Mouse (Mus musculus): ENCODE results near the gene Tnfrsf1b.

Gene Tnfrsf1b

DNA sequence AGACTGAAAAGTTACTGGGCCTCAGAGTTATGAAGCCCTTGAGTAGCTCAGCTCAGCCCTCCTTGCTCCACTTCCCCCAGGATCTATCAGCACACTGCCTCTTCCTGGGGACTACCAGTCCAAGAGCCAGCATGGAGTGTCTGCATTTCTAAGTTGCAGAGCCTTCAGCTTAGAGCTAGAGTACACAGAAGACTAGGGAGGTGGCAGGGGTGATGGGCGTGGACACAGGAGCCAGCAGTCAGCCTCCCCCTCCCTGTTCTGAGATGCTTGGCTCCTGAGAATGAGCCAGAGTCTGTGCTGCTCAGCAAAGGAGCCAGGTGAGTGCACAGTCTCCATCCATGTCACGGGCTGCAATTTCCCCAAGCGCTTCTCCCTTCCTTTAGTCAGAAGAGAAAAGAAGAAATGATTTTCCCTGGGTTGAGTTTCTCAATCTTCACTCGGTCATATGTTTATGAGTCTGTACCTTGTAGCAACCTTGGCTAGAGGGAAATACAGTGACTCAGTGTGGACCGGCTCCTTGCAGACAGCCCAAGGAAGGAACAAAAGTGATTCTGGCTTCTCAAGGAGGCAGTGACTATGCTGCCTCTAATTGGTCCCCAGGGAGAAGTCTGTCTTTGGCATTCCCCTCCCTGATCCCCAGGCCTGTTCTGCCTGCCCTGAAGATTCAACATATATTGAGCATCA, 11.2 kb upstream of the Tnfrsf1b start:
- no peak for DNase-seq (ENCODE audit: low spot score in 2 of 2)

DNA sequence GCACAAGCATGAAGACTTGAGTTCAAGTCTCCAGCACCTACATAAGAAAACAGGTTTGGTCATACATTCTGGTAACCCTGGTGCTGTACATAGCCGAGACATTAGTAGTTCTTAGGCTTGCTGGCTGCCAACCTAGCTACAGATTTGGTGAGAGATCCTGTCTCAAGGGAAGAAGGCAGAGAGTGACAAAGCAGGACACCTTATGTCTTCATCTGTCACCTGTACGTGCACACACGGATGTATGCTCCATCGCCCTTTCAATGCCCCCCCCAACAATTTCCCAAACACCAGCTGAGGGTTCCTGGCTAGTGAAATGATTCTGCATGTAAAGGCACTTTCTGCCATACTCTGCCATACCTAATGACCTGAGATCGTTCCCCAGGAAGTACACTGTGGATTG, 9.5 kb upstream of the Tnfrsf1b start:
- DNase-seq (ENCODE audit: low spot score in 2 of 2) = no peak

DNA sequence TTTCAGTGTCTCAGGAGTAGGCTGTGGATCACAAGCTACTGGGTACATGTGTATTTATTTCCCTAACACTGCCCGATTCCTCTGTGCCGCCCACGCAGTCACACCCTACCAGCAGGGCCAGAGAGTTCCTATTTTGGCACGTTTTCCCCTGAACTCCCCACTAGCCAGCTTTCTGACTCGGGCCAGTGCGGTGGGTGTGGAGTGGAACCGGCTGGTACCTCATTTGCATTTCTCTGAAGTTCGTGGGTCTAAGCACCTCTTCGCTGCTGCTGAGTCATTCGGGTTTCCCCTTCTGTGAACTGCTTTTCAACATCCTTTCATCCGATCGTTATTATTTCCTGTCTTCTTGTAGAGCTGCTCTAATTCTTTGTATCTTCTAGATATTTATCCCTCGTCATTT, 7.7 kb upstream of the Tnfrsf1b start:
- peak in 1 of 2 experiments; percentile 50 for DNase-seq (ENCODE audit: low spot score in 2 of 2)

DNA sequence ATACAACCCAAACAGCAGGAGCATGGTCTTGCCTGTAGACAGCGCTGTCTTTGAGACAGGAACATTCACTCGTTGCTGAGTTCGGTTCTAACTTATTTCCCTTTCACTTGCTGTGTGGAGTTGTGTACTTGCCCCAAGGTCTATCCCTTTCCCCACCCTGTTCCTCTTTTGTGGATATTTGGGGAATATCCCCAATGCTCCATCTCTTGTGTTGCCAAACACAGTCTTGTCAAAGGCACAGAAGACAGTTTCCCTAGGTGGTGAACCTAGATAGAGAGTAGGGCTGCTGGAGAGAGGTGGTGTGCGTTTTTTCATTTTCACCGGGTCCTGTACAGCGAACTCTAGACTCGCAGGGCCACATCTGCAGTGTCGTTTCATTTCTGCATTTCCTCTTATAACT, 5.9 kb upstream of the Tnfrsf1b start:
- no peak for DNase-seq (ENCODE audit: low spot score in 2 of 2)

DNA sequence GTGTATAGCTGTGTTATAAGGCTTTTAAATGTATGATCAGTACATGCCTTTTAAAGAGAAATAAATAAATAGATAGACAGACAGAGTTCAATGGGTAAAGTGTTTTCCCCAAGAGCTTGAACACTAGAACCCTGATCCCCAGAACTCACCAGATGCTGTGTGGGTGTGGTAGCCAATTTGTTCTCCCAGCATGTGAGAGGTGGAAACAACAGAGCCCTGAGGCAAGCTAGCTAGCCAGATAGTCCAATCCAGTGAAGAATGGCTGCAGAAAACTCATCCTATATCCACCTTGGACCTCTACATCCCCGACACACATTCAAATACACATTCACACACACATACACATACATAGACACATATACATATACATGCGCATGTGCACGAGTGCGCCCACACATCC, 4.9 kb upstream of the Tnfrsf1b start:
- no peak for DNase-seq (ENCODE audit: low spot score in 2 of 2)

DNA sequence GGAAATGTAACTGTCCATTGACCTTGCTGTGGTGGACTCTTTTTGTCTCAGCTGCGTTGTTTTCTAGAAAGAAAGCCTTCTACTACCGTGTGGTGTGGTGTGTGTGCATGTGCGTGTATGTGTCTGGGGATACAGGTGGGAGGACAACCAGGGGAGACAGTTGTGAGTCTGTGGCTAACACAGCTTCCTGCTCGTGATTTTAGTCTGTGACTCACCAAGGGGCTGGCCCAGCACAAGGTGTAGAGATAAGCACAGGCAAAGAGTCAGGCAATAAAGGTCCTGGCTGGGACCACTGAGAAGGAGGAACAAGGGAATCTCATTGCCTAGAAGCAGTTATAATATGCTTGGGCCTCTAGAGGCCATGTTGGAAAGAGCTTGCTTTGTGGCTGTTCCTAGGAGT, 3.3 kb upstream of the Tnfrsf1b start:
- DNase-seq (ENCODE audit: low spot score in 2 of 2) = no peak

DNA sequence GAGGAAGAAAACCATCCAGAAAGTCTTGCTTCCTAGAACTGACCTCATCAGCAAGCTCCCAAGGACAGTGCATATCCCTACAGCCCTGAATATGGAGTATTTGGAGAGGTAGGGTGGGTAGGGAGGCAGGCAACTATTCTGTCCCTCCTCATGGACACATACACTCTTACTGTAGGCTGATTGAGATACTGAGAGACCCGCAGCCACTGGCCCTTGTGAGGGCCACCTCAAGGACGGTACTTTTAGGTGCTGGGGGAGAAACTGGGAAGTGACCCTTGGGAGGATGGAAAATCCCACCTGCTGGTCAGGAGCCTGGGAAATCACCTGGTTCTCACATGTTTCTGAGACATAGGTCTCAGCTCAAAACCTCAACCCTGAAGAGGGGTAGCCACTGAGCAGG, 886 bp upstream of the Tnfrsf1b start:
- no peak for DNase-seq (ENCODE audit: low spot score in 2 of 2)

DNA sequence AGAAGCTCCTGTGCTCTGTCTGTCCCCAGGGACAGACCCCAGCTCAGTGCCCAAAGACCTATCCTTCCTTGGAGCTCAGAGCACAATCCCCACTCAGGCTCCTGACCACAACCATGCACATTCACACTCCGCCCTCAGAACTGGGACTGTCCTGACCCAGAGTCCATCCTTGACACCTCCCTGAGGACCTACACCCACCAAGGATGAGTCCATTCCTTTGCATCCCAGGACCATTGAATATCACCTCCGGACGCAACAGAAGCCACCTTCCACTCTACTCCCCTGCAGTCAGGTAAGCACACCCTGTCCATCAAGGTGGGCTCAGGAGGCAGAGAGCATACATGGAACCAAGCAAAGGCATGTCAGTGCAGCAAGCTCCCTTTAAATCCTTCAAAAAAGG, 1.1 kb downstream of the Tnfrsf1b start:
- no peak for DNase-seq (ENCODE audit: low spot score in 2 of 2)

DNA sequence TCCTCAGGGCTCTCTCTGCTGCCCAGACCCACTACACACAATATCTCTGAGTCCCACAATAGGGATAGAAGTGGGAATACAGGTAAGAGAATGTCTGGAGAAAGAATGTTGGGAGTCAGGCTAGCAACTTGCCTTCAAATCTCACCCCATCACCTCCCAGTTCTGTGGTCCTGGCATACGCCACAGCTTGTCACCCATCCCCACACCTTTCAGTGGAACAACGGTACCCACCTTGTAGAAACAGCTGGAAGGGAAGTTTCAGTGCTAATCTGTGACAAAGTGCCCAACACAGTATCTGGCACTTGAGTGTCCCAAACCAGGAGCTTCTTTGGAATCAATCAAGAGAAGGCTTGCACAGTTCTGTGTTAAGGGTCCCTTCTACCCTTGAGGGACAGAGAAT, 2.0 kb downstream of the Tnfrsf1b start:
- no peak for DNase-seq (ENCODE audit: low spot score in 2 of 2)

DNA sequence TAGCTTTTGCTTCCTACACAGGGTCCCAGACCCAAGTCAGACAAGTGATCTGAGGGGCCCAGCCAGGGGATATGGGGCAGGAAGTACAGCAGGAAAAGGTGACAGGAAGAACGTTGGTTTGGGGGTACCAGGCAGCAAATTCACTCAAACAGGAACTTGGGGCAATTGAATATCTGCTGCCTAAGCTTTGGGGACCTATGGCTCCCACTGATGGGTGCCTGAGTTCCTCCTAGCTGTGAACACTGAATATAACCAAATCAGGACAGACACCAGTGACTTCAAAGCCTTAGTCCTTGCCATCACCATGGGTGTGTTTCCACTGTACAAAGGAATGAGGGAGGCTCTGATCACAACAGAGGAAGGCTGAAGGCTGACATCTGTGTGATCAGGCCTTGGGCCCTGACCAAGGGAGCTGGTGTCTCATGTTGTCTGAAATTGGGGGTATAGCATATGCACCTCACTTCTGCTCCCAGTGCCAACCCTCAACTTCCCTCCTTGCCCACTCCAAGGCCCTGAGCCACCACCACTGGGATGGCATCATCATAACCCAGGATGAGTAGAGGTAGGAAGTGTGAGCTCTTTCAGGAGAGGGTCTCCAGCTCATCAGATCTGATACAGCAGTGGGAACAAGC, 3.8 kb downstream of the Tnfrsf1b start:
- DNase-seq (ENCODE audit: low spot score in 2 of 2) = no peak

DNA sequence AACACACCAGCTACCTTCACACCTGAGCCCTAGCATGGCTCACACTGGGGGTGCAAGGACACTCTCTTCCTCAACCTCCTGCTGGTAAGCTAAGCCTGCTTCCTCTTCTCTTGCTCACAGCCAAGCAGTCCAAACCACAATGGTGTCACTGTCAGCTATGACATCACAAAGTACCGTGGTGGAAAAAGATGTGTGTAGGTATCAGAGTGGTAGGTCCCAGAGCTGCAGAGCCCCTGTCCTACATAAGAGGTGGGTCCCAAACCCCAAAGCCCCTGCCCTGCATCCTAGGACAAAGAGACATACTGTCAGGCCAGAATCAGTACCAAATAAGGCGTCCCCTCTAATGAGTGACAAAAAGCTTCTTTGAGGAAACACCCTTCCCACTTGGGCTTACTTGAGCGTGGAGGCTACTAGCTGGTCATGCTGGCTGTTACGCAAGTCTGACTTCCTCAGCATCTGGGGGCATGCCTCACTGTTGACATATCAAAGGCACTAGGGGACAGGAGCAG, 5.9 kb downstream of the Tnfrsf1b start:
- peak in 1 of 2 experiments; percentile 31 for DNase-seq (ENCODE audit: low spot score in 2 of 2)

DNA sequence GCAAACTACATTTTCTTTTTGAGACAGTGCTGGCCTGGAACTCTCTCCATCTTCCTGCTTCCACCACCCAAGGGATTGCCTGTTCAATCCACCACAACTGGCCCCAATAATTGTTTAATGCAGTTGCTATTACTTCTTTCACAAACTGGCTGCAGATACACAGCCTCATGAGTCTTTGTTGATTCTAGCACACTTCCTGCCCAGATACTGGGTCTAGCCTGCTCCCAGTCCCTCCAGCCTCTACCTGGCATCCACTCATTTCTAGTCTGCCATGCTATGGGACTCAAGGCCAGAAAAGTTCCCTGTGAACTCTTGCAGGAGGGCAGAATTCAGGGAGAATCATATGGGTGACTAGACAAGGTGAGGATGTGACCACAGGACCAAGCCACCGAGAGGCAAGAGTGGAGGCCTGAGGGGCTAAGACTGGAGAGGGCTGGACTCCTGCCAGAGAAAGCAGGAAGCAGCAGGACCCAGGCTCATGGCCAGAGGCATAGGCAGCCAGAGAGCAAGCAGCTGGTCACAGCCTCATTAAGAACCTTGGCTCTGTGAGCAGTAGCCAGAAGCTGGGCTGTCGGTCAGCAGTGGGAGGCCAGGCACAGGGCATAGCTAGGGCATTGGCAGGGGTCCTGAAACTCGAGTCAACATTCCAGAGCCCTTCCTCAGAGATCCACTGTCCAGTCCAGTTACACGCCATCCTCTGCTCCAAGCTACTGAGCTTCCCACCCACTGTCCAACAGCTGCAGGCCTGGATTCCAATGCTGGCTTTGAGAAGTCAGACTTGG, 7.4 kb downstream of the Tnfrsf1b start:
- peak in 1 of 2 experiments; percentile 65 for DNase-seq (ENCODE audit: low spot score in 2 of 2)

DNA sequence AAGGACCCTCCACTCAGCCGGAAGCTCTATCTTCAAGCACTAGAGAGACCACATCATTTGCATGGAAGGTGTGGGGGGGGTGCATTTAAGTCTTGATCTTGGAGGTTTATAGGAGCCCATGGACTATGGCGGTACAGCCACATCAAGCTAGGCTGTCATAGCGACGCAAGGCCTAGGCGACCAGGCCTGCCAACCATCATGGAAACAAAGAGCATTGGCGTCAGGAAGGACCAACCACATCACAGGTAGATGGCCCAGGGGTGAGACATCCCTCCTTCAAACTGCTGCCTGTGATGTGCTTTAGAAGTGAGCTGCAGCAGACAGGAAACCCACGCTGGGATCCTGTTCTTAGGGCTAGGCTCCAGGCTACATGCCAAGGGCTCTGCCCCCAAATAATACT, 10.6 kb downstream of the Tnfrsf1b start:
- no peak for DNase-seq (ENCODE audit: low spot score in 2 of 2)

DNA sequence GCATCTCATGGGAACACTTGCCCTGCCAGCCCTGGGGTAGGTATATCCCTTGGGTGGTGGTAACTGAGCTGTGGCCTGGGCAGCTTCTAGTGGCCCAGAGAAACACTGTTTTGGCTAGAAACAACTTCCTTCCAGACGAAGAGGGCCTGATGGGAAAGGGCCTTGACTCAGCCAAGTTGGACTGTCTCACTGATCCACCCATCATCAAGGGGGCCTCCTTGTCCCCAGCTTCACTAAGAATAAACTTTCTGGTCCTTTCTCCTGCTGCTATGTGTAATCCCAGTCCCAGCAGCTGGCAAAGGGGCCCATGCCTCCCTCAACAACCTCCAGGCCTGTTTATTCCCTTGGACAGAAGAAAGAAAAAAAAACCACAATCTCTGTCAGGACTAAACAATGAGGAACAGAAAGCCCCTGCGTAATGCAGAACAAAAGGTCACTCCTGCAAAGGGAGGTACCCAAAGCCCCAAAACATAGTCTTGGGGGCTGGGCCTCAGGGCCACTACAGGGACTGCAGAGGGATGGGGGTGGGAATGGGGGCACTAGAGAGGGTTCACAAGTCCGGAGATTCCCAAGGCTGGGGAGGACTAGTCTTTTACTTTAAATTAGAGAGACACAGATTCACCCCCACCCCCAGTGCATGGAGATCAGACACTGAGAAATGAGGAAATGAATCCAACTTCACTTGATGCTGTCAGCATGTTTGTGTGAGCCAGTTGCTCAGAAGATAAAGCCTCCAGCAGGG, 13.0 kb downstream of the Tnfrsf1b start:
- DNase-seq (ENCODE audit: low spot score in 2 of 2) = peak in 1 of 2 experiments; percentile 49

DNA sequence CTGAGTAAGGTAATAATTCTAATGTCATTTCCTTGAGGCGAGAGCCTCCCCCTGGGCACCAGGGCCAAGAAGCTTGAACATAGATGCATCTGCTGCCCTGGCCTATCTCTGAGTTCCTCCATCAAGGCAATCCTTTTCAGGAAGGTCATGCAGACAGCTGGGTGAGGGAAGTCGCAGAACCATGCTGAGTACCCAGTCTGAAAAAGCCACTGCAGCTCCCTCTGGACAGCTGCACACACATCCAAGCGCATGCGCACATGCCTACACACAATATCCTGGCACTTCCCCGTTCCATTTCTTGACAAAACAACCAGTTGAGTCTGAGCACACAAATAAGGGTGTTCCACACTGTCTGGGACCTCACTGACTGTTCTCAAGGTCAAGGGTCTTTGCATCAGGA, 14.9 kb downstream of the Tnfrsf1b start:
- no peak for DNase-seq (ENCODE audit: low spot score in 2 of 2)

DNA sequence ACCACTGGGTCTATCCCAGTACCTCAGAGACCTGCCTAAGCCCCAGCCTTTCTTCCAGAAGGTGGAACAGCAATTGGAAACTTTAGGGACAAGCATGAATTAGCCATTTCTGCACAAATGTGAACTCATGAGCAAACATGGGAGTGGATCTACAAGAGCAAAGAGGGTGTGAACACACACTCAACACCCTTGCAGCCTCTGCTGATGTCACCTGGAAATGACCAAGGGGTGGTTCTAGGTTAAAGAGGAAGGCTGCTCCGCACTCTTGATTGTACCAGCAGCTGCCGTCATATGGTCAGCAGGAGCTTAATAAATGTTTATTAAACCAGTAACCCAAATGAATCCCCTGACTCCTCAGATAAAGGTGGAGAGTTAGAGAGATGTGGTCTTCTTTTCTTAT, 16.0 kb downstream of the Tnfrsf1b start:
- DNase-seq (ENCODE audit: low spot score in 2 of 2) = no peak

DNA sequence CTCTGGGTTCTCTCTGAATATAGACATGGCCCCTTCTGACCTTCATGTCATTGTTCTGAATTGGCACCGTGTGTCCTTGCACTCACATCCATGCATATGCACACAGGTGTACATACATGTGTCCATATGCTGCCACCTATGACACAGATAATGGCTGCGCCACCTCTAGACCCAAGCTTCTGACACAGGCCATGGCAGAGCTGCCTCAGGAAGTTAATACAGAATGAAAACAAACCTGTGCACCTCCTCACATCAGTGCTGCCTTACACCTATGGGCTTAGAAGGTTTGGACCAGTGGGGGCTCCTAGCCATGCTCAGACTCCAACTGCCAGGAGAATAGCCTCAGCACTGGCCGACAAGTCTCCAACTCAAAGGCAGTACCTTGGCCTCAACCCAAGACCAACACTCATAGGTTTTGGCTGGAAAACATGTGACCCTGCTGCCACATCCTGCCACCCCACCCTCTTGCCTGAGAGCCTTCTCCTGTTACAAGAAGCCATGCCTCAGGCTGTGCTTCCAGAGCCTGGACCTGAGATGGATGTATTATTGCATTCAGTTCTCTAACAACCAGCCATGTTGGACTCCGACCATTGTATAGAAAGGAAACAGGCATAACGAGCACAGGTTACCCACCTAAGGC, 17.0 kb downstream of the Tnfrsf1b start:
- no peak for DNase-seq (ENCODE audit: low spot score in 2 of 2)

DNA sequence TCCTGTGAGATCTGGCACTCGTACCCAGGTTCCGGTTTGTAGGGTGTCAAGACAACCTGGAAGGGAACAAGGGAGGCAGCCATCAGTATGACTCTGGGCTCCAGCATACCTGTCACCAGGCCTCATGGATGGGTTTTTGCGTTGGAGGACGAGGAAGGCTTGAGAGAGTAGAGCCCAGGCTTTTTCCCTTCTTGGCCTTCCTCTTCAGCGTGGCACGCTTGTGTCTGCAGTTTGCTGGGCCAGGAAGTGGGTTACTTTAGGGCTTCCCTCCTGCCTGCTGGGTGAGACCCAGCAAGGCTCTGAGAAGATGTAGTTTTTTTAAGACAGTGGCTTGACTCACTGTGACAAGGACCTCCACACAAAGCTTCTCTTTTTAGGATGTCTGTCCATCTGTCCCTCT, 17.6 kb downstream of the Tnfrsf1b start:
- no peak for DNase-seq (ENCODE audit: low spot score in 2 of 2)

DNA sequence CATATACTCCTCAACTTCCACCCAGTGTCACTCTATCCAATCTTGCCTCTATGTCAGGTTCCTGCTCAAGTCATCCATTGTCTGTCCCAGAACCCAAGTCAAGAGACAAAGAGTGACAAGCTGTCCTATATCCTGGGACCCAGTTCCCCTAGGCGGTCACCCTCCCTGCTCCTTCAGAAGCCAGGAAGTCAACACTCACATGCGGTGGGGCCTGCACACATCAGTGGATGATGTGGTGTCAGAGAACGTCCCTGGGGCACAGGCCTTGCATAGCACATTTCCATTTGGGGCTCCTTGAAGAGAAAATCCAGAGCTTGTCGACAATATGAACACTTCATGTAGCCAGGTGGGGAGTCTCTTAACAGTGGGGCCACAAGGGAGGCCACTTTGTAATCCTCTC, 22.1 kb downstream of the Tnfrsf1b start:
- DNase-seq (ENCODE audit: low spot score in 2 of 2) = no peak

DNA sequence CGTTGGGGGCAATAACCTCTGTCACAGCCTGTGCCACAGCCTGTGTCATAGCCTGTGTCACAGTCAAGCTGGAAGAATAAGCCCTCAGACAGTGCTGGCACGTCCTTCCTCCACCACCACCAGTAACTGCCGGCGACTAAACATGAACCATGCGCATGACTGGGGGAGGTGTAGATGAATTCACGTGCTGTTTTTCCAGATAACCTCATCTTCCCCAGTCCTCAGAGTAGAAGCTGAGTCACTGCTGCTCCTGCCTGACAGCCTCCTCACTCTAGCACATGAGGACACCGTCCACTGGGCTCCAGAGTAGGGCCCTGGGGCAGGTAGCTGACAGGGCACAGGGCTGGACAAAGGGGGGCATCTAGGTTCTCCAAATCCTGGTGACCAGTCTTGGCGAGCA, 24.6 kb downstream of the Tnfrsf1b start:
- no peak for DNase-seq (ENCODE audit: low spot score in 2 of 2)

DNA sequence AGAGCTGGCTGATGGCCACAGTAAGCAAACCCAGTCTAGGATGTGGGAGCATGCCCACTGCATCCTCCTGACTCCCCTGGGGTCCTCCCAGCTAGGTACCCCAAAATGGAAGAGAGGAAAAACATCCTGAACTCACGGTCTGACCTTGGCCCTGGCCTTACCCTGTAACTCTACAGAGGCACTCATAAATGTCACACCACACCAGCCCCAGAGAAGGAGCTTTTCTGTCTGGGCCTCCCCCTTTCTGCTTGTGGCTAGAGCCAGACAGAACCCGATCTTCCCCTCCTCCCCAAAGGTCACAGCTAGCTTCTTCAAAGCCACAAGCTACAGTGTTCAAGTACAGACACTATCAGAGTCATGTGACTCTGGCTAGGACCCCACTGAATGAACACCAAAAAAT, 25.3 kb downstream of the Tnfrsf1b start:
- DNase-seq (ENCODE audit: low spot score in 2 of 2) = no peak

DNA sequence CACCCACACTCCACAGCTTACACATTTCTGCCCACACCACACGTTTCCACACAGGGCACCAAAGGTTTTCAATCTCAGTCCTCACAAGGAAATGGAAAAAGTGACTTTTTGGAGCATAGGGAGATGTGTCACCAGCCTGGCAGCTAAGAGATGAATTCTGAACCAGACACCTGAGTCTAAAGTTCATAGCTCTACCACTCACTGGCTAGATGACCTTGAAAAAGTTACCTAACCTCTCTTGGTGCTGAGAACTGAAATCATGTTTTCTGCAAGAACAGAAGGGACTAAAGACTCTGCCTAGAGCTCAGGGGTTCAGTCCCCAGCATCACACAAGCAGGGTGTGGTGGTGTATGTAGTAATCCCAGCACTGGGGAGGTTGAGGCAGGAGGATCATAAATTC, 26.7 kb downstream of the Tnfrsf1b start:
- DNase-seq (ENCODE audit: low spot score in 2 of 2) = no peak
